Mouse (Mus musculus): ENCODE data around the gene Catsperz. TPM values are rescaled to one million over a fixed set of nuclear protein-coding genes. Genes with fewer than 3 reads are reported as not detected.
A peak's percentile ranks its signal among the peaks of the same experiment; 100 is the strongest.

Catsperz gene
- polyA plus RNA-seq, 1 experiment from 2014 or later = 1.4 TPM

DNA sequence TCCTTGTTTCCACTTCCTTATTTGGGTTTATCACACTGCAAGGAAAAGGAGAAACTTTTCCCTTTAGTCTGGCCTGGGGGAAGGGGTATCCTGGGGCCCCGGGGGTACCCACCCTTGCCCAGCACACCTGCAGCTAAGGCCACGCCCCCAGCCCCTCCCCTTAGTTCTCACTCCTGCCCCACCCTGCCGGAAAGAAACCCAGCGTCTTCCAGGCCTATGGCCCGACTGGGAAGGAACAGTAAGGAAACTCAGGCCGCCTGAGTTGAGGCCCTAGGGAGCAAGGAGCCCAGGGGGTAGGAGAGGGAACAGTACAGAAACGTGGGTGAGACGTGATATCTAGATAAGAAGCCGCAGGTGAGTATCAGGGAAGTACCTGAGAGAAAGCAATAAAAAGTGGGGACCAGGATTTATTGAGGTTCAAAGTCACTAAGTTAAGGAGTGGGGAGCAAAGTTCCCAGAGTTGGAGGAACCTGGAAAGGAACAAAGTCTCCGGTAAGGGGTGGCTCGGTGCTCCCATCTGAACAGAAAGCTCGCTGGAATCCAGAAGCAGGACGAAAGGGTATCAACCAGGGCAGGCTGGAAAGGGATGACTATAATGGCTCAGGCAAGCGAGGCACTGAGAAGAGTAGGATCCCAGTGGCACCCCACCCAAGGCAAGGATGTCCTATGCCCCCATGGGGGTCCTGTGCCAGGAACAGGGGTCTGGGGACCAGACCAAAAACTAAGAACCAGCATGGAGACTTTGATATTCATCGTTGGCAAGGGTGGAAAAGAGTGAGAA lies 43.5 kb upstream of the Catsperz start:
- Histone ChIP-seq H3K9ac (ENCODE audit: low read depth, low read length) (peak overlapping the region; percentile 94), H3K4me1 (ENCODE audit: control insufficient read depth, insufficient read depth, low read length) (peaks cover 52% of the 10 kb centered on the region), H3K27ac (ENCODE audit: low read length) (peak overlapping the region; percentile 96), H3K4me3 (ENCODE audit: low read length) (peak overlapping the region; percentile 83), H3K4me2 (ENCODE audit: low read depth, low read length) (peak overlapping the region; percentile 80), H3K27me3 (replicated peaks; ENCODE audit: control insufficient read depth, insufficient read depth, low read length) (no peaks in the 10 kb centered on the region), H3K36me3 (ENCODE audit: control insufficient read depth, insufficient read depth, low read length) (peaks cover 21% of the 10 kb centered on the region), H3K9me3 (ENCODE audit: control insufficient read depth, low read length) (no peaks in the 10 kb centered on the region)
- 7% methylated on average over 15 of the region's 15 CpGs for WGBS
- peak; percentile 91 for ATAC-seq

- peaks cover 51% of the 10 kb centered on the region for H3K36me3 ChIP-seq (ENCODE audit: control insufficient read depth, insufficient read depth, low read length)
- peaks cover 28% of the 10 kb centered on the region for H3K4me1 ChIP-seq (ENCODE audit: control insufficient read depth, insufficient read depth, low read length)
- ATAC-seq = no peak
- no peaks in the 10 kb centered on the region for H3K9me3 ChIP-seq (ENCODE audit: control insufficient read depth, low read length)
- WGBS = 87% methylated on average over 10 of the region's 10 CpGs
- H3K27ac ChIP-seq (ENCODE audit: low read length) = no peak overlapping the region; the same call in 1 of the 2 replicates
- H3K9ac ChIP-seq (ENCODE audit: low read depth, low read length) = 0 out of 2 replicates have a peak overlapping the region, but pooled peaks have one; percentile 11
- H3K4me3 ChIP-seq (ENCODE audit: low read length) = no peak overlapping the region
- H3K4me2 ChIP-seq (ENCODE audit: low read depth, low read length) = no peak overlapping the region
- no peaks in the 10 kb centered on the region for H3K27me3 ChIP-seq (replicated peaks; ENCODE audit: control insufficient read depth, insufficient read depth, low read length)
Observed at GRCm38 (mm10) chr19:6956461-6956860, 31.3 kb upstream of the Catsperz start.

DNA sequence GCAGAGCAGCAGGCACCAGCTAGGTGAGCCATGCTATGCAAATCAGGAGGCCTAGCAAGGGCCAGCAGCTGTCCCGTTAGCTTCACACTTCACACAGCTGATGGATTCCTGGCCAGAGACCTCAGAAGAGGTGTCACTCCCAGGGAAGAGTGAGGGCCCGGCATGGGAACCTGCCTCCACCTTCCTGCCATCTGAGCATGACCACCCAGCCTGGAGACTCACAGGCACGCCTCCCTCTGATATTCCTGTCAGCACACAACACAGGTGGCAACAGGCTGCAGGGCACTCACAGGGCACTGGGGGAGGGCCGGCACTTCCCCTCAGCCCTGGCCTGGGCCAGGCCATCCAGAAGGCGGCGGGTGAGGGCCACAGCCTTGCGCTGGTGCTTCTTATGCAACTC lies 30.2 kb upstream of the Catsperz start:
- WGBS = 78% methylated on average over 7 of the region's 7 CpGs
- H3K27me3 ChIP-seq (replicated peaks; ENCODE audit: control insufficient read depth, insufficient read depth, low read length) = no peaks in the 10 kb centered on the region
- no peak for ATAC-seq
- H3K4me3 ChIP-seq (ENCODE audit: low read length) = no peak overlapping the region
- H3K4me2 ChIP-seq (ENCODE audit: low read depth, low read length) = no peak overlapping the region
- H3K27ac ChIP-seq (ENCODE audit: low read length) = peak overlapping the region; percentile 48; the same call in 1 of the 2 replicates
- peaks cover 46% of the 10 kb centered on the region for H3K36me3 ChIP-seq (ENCODE audit: control insufficient read depth, insufficient read depth, low read length)
- H3K9me3 ChIP-seq (ENCODE audit: control insufficient read depth, low read length) = no peaks in the 10 kb centered on the region
- no peak overlapping the region for H3K9ac ChIP-seq (ENCODE audit: low read depth, low read length)
- H3K4me1 ChIP-seq (ENCODE audit: control insufficient read depth, insufficient read depth, low read length) = peaks cover 28% of the 10 kb centered on the region

- H3K27me3 ChIP-seq (replicated peaks; ENCODE audit: control insufficient read depth, insufficient read depth, low read length) = no peaks in the 10 kb centered on the region
- WGBS = 45% methylated on average over 9 of the region's 9 CpGs
- no peaks in the 10 kb centered on the region for H3K9me3 ChIP-seq (ENCODE audit: control insufficient read depth, low read length)
- peak overlapping the region; percentile 27; the same call in 1 of the 2 replicates for H3K27ac ChIP-seq (ENCODE audit: low read length)
- ATAC-seq = no peak
- H3K36me3 ChIP-seq (ENCODE audit: control insufficient read depth, insufficient read depth, low read length) = peaks cover 33% of the 10 kb centered on the region
- no peak overlapping the region for H3K4me3 ChIP-seq (ENCODE audit: low read length)
- no peak overlapping the region for H3K4me2 ChIP-seq (ENCODE audit: low read depth, low read length)
- 0 out of 2 replicates have a peak overlapping the region, but pooled peaks have one; percentile 11 for H3K9ac ChIP-seq (ENCODE audit: low read depth, low read length)
- peaks cover 39% of the 10 kb centered on the region for H3K4me1 ChIP-seq (ENCODE audit: control insufficient read depth, insufficient read depth, low read length)
Observed at GRCm38 (mm10) chr19:6954046-6954445, 28.9 kb upstream of the Catsperz start.

DNA sequence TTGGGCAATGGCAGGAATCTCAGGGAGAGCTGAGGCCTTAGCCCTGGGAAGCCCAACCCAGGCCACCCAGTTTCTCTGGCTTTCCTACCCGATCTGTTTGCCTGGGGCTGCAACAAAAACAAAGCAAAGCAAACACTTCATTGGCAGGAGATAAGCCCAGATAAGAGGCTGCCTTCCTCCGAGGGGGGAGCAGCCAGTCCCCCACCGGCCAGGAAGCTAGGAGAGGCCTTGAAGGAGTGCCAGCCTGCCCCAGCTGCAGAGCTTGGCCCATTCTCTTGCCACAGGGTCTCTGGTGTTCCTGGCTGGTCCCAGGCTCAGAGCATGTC lies 27.5 kb upstream of the Catsperz start:
- H3K9me3 ChIP-seq (ENCODE audit: control insufficient read depth, low read length) = no peaks in the 10 kb centered on the region
- peak overlapping the region; percentile 75 for H3K9ac ChIP-seq (ENCODE audit: low read depth, low read length)
- peak; percentile 14; the same call in 1 of the 2 replicates for ATAC-seq
- H3K27me3 ChIP-seq (replicated peaks; ENCODE audit: control insufficient read depth, insufficient read depth, low read length) = no peaks in the 10 kb centered on the region
- H3K36me3 ChIP-seq (ENCODE audit: control insufficient read depth, insufficient read depth, low read length) = peaks cover 24% of the 10 kb centered on the region
- 6% methylated on average over 3 of the region's 3 CpGs for WGBS
- H3K4me1 ChIP-seq (ENCODE audit: control insufficient read depth, insufficient read depth, low read length) = peaks cover 50% of the 10 kb centered on the region
- peak overlapping the region; percentile 67 for H3K4me3 ChIP-seq (ENCODE audit: low read length)
- H3K4me2 ChIP-seq (ENCODE audit: low read depth, low read length) = peak overlapping the region; percentile 80
- peak overlapping the region; percentile 98 for H3K27ac ChIP-seq (ENCODE audit: low read length)

GRCm38 (mm10) chr19:6951994-6952711 lies 27.0 kb upstream of the Catsperz start:
- under 1% methylated on average over 31 of the region's 31 CpGs for WGBS
- Histone ChIP-seq H3K4me3 (ENCODE audit: low read length) (peak overlapping the region; percentile 67), H3K4me1 (ENCODE audit: control insufficient read depth, insufficient read depth, low read length) (peaks cover 50% of the 10 kb centered on the region), H3K4me2 (ENCODE audit: low read depth, low read length) (peak overlapping the region; percentile 80), H3K36me3 (ENCODE audit: control insufficient read depth, insufficient read depth, low read length) (peaks cover 24% of the 10 kb centered on the region), H3K9me3 (ENCODE audit: control insufficient read depth, low read length) (no peaks in the 10 kb centered on the region), H3K9ac (ENCODE audit: low read depth, low read length) (peak overlapping the region; percentile 75), H3K27me3 (replicated peaks; ENCODE audit: control insufficient read depth, insufficient read depth, low read length) (no peaks in the 10 kb centered on the region), H3K27ac (ENCODE audit: low read length) (peak overlapping the region; percentile 98)
- peak; percentile 72 for ATAC-seq

- Histone ChIP-seq H3K27ac (ENCODE audit: low read length) (peak overlapping the region; percentile 98), H3K4me3 (ENCODE audit: low read length) (peak overlapping the region; percentile 67)
- ATAC-seq = peak; percentile 74
Observed at GRCm38 (mm10) chr19:6951381-6951968, 26.3 kb upstream of the Catsperz start.

DNA sequence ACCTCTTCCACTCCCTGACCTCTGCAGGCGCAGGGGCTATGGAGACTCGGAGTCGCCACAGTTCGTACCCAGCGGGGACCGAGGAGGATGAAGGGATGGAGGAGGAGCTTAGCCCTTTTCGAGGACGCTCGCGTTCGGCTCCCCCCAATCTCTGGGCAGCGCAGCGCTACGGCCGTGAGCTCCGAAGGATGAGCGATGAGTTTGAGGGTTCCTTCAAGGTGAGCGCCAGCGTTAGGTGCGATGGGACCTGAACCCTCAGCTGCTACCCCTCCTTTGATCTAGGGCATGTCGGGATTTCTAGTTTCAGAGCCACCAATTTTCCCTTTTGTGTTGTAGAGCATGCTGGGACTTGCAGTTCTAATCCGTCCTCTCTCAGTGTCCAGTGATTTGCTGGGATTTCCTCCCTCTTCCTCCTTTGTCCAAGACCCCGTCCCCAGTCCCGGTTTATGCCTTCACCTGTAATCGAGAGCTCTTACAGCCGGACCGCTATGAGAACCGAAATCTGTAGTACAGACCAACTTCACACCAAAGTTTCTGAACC lies 25.5 kb upstream of the Catsperz start:
- peak overlapping the region; percentile 67 for H3K4me3 ChIP-seq (ENCODE audit: low read length)
- peak overlapping the region; percentile 80 for H3K4me2 ChIP-seq (ENCODE audit: low read depth, low read length)

More at GRCm38 (mm10) chr19:6951381-6951968, 26.3 kb upstream of the Catsperz start:
- H3K4me2 ChIP-seq (ENCODE audit: low read depth, low read length) = peak overlapping the region; percentile 80
- H3K4me1 ChIP-seq (ENCODE audit: control insufficient read depth, insufficient read depth, low read length) = peaks cover 57% of the 10 kb centered on the region
- peaks cover 19% of the 10 kb centered on the region for H3K36me3 ChIP-seq (ENCODE audit: control insufficient read depth, insufficient read depth, low read length)
- no peaks in the 10 kb centered on the region for H3K27me3 ChIP-seq (replicated peaks; ENCODE audit: control insufficient read depth, insufficient read depth, low read length)
- WGBS = under 1% methylated on average over 35 of the region's 35 CpGs
- H3K9ac ChIP-seq (ENCODE audit: low read depth, low read length) = peak overlapping the region; percentile 75
- no peaks in the 10 kb centered on the region for H3K9me3 ChIP-seq (ENCODE audit: control insufficient read depth, low read length)

GRCm38 (mm10) chr19:6949951-6950350 lies 24.8 kb upstream of the Catsperz start:
- peaks cover 55% of the 10 kb centered on the region for H3K4me1 ChIP-seq (ENCODE audit: control insufficient read depth, insufficient read depth, low read length)
- peaks cover 8% of the 10 kb centered on the region; the same call in 1 of the 2 replicates for H3K36me3 ChIP-seq (ENCODE audit: control insufficient read depth, insufficient read depth, low read length)
- 48% methylated on average over 5 of the region's 5 CpGs for WGBS
- H3K9me3 ChIP-seq (ENCODE audit: control insufficient read depth, low read length) = no peaks in the 10 kb centered on the region
- peak overlapping the region; percentile 67 for H3K4me3 ChIP-seq (ENCODE audit: low read length)
- ATAC-seq = no peak
- H3K27me3 ChIP-seq (replicated peaks; ENCODE audit: control insufficient read depth, insufficient read depth, low read length) = no peaks in the 10 kb centered on the region
- peak overlapping the region; percentile 80 for H3K4me2 ChIP-seq (ENCODE audit: low read depth, low read length)
- peak overlapping the region; percentile 75; the same call in 1 of the 2 replicates for H3K9ac ChIP-seq (ENCODE audit: low read depth, low read length)
- H3K27ac ChIP-seq (ENCODE audit: low read length) = peak overlapping the region; percentile 98

More for the DNA sequence above, 25.5 kb upstream of the Catsperz start:
- Histone ChIP-seq H3K27me3 (replicated peaks; ENCODE audit: control insufficient read depth, insufficient read depth, low read length) (no peaks in the 10 kb centered on the region), H3K36me3 (ENCODE audit: control insufficient read depth, insufficient read depth, low read length) (peaks cover 11% of the 10 kb centered on the region), H3K9ac (ENCODE audit: low read depth, low read length) (peak overlapping the region; percentile 75), H3K9me3 (ENCODE audit: control insufficient read depth, low read length) (no peaks in the 10 kb centered on the region), H3K4me1 (ENCODE audit: control insufficient read depth, insufficient read depth, low read length) (peaks cover 57% of the 10 kb centered on the region), H3K27ac (ENCODE audit: low read length) (peak overlapping the region; percentile 98)
- WGBS = under 1% methylated on average over 28 of the region's 28 CpGs
- ATAC-seq = peak; percentile 12

Data from intestine, embryonic 16.5 days (tissue).